Mouse (Mus musculus) heart, postnatal 0 days (tissue): ENCODE measurements around the gene Dtnbp1. TPM values are rescaled to one million over a fixed set of nuclear protein-coding genes. Genes with fewer than 3 reads are reported as not detected.

Source experiments
- ATAC-seq: fragments of 200-750 bp; cut with Nextera tagmentation; 2 replicates; pipeline ENCODE4 v1.8.0; 2017; ENCODE audit warnings: low read depth, moderate number of reproducible peaks, moderate library complexity; ENCODE audit not compliant: insufficient read depth
- DNase-seq: peaks from one replicate; pipeline ENCODE4 v3.0.0-alpha.2; 2016; ENCODE audit warnings: low spot score
- H3K27ac ChIP-seq: fragments of 300-500 bp; sonication (generic); 2 replicates; pipeline ENCODE4 v1.5.1; 2014; ENCODE audit warnings: low read depth, mild to moderate bottlenecking
- H3K27me3 ChIP-seq: fragments of 300-500 bp; sonication (generic); 2 replicates; pipeline ENCODE4 v1.6.1; 2014; ENCODE audit warnings: low read length, mixed read lengths; ENCODE audit not compliant: control insufficient read depth, insufficient read depth
- H3K36me3 ChIP-seq: fragments of 300-500 bp; sonication (generic); replicated peaks from 2 replicates; pipeline ENCODE4 v1.6.1; 2014; ENCODE audit warnings: low read length, mixed read lengths; ENCODE audit not compliant: control insufficient read depth, insufficient read depth
- H3K4me1 ChIP-seq: fragments of 300-500 bp; sonication (generic); 2 replicates; pipeline ENCODE4 v1.6.1; 2014; ENCODE audit warnings: antibody characterized with exemption; ENCODE audit not compliant: control insufficient read depth, insufficient read depth
- H3K4me2 ChIP-seq: fragments of 300-500 bp; sonication (generic); 2 replicates; pipeline ENCODE4 v1.6.1; 2014; ENCODE audit warnings: low read depth, mild to moderate bottlenecking, low read length, moderate library complexity
- H3K4me3 ChIP-seq: fragments of 300-500 bp; sonication (generic); 2 replicates; pipeline ENCODE4 v1.5.1; 2014; ENCODE audit warnings: low read depth, low read length
- H3K9ac ChIP-seq: fragments of 300-500 bp; sonication (generic); replicated peaks from 2 replicates; pipeline ENCODE4 v1.6.1; 2014; ENCODE audit warnings: low read depth, low read length, mixed read lengths
- H3K9me3 ChIP-seq: fragments of 300-500 bp; sonication (generic); replicated peaks from 2 replicates; pipeline ENCODE4 v1.6.1; 2016; ENCODE audit warnings: low read length; ENCODE audit not compliant: control insufficient read depth
- CTCF ChIP-seq: IDR thresholded peaks from 2 replicates; pipeline ENCODE4 v1.5.1; 2016; ENCODE audit warnings: antibody characterized with exemption, control low read depth, low read depth
- EP300 ChIP-seq: IDR thresholded peaks from 2 replicates; pipeline ENCODE4 v1.6.1; 2016; ENCODE audit warnings: antibody characterized with exemption, low read depth
- WGBS: fragments of 180-500 bp; shearing (Covaris S2); extraction: QIAGEN DNeasy Blood & Tissue Kit; methylation state at CpG from one replicate; pipeline ENCODE4 v1.1.7; 2014; 5-methylcytosine and 5-hydroxymethylcytosine counted together
- polyA plus RNA-seq: library from polyadenylated mRNA; unstranded; fragments of >200 nt; fragmentation: Nextera tagmentation; extraction: Ambion mirVana; gene quantifications from 2 replicates; pipeline ENCODE4 v1.2.1, GENCODE M21; 2015
- total RNA-seq: library from RNA; depleted of rRNA; stranded (reverse); fragments of >200 nt; gene quantifications from 2 replicates; pipeline ENCODE4 v1.2.3, GENCODE M21; 2014; ENCODE audit warnings: low replicate concordance

The Dtnbp1 gene
- total and polyA plus RNA-seq, 2 experiments from 2014 or later: 53.7 to 86.0 TPM

GRCm38 (mm10) chr13:45030830-45031229 lies 28.9 kb upstream of the Dtnbp1 start:
- Histone ChIP-seq H3K36me3 (no peaks in the 10 kb centered on the region), H3K4me3 (no peak overlapping the region), H3K4me1 (peaks cover 4% of the 10 kb centered on the region; the same call in 1 of the 2 replicates), H3K4me2 (peak overlapping the region; percentile 31), H3K27me3 (no peaks in the 10 kb centered on the region), H3K9me3 (no peaks in the 10 kb centered on the region), H3K9ac (no peak overlapping the region), H3K27ac (0 out of 2 replicates have a peak overlapping the region, but pooled peaks have one; percentile 22)
- 6% methylated on average over 12 of the region's 12 CpGs for WGBS
- peak; percentile 94 for DNase-seq
- TF ChIP-seq EP300: no peak
- TF ChIP-seq CTCF: peak; percentile 100
- peak; percentile 73 for ATAC-seq

GRCm38 (mm10) chr13:45029791-45030190 lies 27.8 kb upstream of the Dtnbp1 start:
- 59% methylated on average over 1 of the region's 1 CpGs for WGBS

GRCm38 (mm10) chr13:45026291-45026690 lies 24.3 kb upstream of the Dtnbp1 start:
- H3K4me2 ChIP-seq: no peak overlapping the region
- no peak overlapping the region for H3K9ac ChIP-seq
- no peaks in the 10 kb centered on the region for H3K4me1 ChIP-seq
- DNase-seq (no peak), ATAC-seq (no peak)
- H3K27ac ChIP-seq: no peak overlapping the region
- 77% methylated on average over 3 of the region's 3 CpGs for WGBS
- TF ChIP-seq EP300: no peak
- TF ChIP-seq CTCF: no peak
- H3K36me3 ChIP-seq: no peaks in the 10 kb centered on the region
- H3K4me3 ChIP-seq: no peak overlapping the region
- H3K27me3 ChIP-seq: no peaks in the 10 kb centered on the region
- H3K9me3 ChIP-seq: no peaks in the 10 kb centered on the region

More at GRCm38 (mm10) chr13:45029791-45030190, 27.8 kb upstream of the Dtnbp1 start:
- no peak overlapping the region for H3K27ac ChIP-seq
- no peak overlapping the region for H3K4me2 ChIP-seq
- no peaks in the 10 kb centered on the region for H3K9me3 ChIP-seq
- peaks cover 4% of the 10 kb centered on the region; the same call in 1 of the 2 replicates for H3K4me1 ChIP-seq
- TF ChIP-seq EP300: no peak
- no peak for TF ChIP-seq CTCF
- no peak for ATAC-seq
- no peak overlapping the region for H3K4me3 ChIP-seq
- H3K27me3 ChIP-seq: no peaks in the 10 kb centered on the region
- DNase-seq: no peak
- H3K36me3 ChIP-seq: no peaks in the 10 kb centered on the region
- no peak overlapping the region for H3K9ac ChIP-seq

DNA sequence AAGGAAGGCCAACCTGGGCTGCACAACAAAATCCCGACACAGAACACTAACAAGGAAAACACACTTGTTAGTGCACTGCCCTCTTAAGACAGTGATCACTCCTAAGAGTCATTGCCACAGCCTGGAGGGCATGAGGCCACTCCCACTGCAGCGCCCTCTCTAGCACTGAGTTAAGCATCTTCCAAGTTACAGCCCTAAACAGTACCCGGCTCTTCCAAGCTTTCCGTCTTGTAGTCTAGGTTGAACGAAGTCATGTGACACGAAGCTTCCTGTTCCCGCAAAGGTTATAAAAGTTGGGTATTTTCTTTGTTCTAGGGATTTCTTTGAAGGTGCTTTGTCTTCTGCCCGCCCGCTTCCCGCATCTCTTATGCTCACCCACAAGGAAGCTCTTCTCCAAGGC lies 22.9 kb upstream of the Dtnbp1 start:
- 75% methylated on average over 10 of the region's 10 CpGs for WGBS
- TF ChIP-seq EP300 (no peak), CTCF (no peak)
- DNase-seq (no peak), ATAC-seq (no peak)
- Histone ChIP-seq H3K4me2 (no peak overlapping the region), H3K9me3 (no peaks in the 10 kb centered on the region), H3K9ac (no peak overlapping the region), H3K4me3 (no peak overlapping the region), H3K36me3 (no peaks in the 10 kb centered on the region), H3K27ac (no peak overlapping the region), H3K27me3 (no peaks in the 10 kb centered on the region), H3K4me1 (no peaks in the 10 kb centered on the region)

DNA sequence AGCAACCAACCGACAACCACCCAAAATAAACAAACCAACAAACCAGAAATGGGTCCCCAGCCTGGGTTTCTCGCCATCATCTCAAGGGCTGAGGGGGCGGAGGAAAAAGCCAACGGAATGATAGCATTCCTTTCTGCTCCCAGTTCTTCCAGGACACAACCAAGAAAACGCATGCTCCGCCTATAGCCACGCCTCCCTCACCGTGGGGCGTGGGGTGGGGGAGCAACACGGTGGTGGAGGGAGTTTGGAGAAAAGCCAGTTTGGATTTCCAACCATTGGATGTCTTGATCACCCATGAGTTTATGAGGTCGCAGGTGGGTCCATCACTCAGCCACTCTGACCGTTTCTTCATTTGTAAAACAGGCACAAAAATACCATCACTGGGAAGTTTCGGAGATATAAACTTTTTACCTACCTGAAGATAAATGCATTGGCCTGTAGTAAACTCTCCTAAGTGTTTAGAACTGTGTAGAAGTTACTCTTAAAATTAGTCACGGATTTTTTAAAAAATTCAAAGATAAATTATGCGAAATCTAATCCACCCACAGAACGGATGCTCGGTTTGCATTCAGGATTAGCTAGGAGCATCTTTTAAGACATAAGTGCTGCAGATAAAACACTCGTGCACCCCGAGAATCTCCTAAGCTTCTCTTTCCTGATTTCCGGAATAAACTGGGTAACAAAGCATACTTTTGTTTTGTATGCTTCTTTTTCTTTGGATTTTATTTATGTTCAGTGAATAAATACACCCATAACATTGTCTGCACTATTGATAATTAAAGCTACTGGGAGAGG lies 21.6 kb upstream of the Dtnbp1 start:
- no peak for ATAC-seq
- no peak for DNase-seq
- H3K9ac ChIP-seq: no peak overlapping the region
- peaks cover 7% of the 10 kb centered on the region; the same call in 1 of the 2 replicates for H3K4me1 ChIP-seq
- H3K27ac ChIP-seq: no peak overlapping the region
- TF ChIP-seq CTCF (no peak), EP300 (no peak)
- H3K4me3 ChIP-seq: no peak overlapping the region
- no peaks in the 10 kb centered on the region for H3K36me3 ChIP-seq
- H3K9me3 ChIP-seq: no peaks in the 10 kb centered on the region
- no peak overlapping the region for H3K4me2 ChIP-seq
- 76% methylated on average over 20 of the region's 20 CpGs for WGBS
- no peaks in the 10 kb centered on the region for H3K27me3 ChIP-seq
